Mouse (Mus musculus) cortical plate, adult 2 months (tissue): ENCODE data around the gene Atxn7l3.

Experiments
- CTCF ChIP-seq: fragments of 200-500 bp; IDR thresholded peaks from 2 replicates; pipeline ENCODE4 v1.5.1; 2011; ENCODE audit warnings: mild to moderate bottlenecking, control low read depth, low read length; ENCODE audit not compliant: insufficient read depth; ENCODE audit errors: extremely low read depth
- POLR2A ChIP-seq: fragments of 200-500 bp; IDR thresholded peaks from 2 replicates; pipeline ENCODE4 v1.6.1; 2011; ENCODE audit warnings: mild to moderate bottlenecking, low read length, control low read depth; ENCODE audit not compliant: insufficient read depth; ENCODE audit errors: extremely low read depth

DNA sequence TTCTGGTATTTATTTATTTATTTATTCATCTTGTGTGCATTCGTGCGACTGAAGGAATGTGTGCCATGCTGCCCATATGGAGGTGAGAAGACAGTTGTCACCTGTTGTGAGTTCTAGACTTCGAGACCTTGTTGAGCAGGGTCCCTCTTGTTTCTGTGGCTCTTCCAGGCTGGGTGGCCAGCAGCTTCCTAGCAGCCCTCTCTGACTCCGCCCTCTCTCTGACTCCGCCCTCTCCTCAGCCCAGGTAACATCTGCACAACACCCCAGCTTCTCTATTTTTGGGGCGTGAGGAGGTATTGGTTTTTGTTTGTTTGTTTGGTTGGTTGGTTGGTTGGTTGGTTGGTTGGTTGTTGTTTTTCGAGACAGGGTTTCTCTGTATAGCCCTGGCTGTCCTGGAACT is 31.4 kb upstream of the Atxn7l3 start:
- TF ChIP-seq CTCF = no peak
- TF ChIP-seq POLR2A = no peak
